Mouse (Mus musculus): ENCODE measurements around the gene Rsu1. TPM values are rescaled to one million over a fixed set of nuclear protein-coding genes. Genes with fewer than 3 reads are reported as not detected.

Rsu1 gene
- polyA plus RNA-seq, 1 experiment from 2014 or later = 81.1 TPM

DNA sequence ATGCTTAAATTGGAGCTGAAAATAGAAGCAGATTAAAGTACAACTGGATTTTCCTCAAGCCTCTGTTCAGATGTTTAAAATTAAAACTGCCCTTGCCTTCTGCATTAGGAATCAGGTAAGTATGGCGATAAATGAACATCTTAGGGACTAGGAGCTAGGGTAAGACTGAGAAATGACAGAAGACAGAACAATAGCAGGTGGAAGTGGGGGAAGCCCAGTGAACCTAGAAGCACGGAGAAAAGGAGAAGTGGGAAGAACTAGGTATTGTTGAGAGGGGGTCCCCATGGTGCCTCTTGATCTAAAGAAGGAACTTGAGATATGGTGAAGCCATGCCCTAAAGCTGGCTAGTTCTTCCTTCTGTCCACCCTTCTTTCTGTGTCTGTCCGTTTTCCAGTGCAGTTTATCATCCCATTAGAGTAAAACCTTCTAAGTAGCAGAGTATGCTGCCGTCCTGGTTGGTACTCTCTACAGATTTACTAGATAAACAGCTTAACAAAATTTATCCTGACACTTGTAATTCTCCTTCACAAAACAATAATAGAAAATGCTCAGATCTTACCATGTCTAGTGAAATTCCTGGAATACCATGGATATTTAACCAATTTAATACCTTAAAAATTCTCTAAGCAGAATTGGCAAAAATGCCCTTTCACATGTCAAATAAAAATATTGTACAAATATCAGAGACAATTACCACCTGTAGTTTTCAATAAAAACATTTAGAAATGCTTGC lies 101.9 kb downstream of the Rsu1 start:
- Histone ChIP-seq H3K9ac (ENCODE audit: low read depth, low read length) (no peak overlapping the region), H3K36me3 (ENCODE audit: control insufficient read depth, insufficient read depth, low read length) (no peaks in the 10 kb centered on the region), H3K4me3 (ENCODE audit: low read depth, low read length) (no peak overlapping the region), H3K27ac (ENCODE audit: low read depth, low read length) (no peak overlapping the region), H3K27me3 (ENCODE audit: control insufficient read depth, insufficient read depth, low read length) (no peaks in the 10 kb centered on the region), H3K4me1 (replicated peaks; ENCODE audit: control insufficient read depth, insufficient read depth, low read length) (no peaks in the 10 kb centered on the region), H3K4me2 (replicated peaks; ENCODE audit: low read depth, low read length) (no peak overlapping the region), H3K9me3 (ENCODE audit: control insufficient read depth, low read length) (no peaks in the 10 kb centered on the region)
- DNase-seq (ENCODE audit: low spot score) = no peak
- 74% methylated on average over 4 of the region's 4 CpGs for WGBS
- no peak for ATAC-seq (ENCODE audit: low FRiP score)

DNA sequence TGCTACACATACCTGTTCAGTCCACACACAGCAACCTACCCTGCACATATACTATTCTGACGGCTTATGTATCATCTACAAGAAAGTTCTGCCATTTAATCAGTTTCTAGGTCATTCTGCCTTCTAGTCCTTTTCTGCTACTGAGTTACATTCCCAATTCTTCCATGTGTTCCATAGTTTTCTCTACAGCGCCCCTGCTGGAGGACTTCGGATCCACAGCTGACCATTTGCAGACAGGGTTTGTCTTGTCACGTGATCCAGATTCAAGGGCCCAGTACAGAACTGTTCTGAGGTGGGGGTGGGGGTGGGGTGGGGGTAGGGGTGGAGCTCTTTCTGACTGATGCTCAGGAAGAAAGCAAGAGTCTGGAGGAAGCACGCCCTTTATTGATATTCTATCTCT lies 102.5 kb downstream of the Rsu1 start:
- Histone ChIP-seq H3K9me3 (ENCODE audit: control insufficient read depth, low read length) (no peaks in the 10 kb centered on the region), H3K4me1 (replicated peaks; ENCODE audit: control insufficient read depth, insufficient read depth, low read length) (no peaks in the 10 kb centered on the region), H3K36me3 (ENCODE audit: control insufficient read depth, insufficient read depth, low read length) (no peaks in the 10 kb centered on the region), H3K9ac (ENCODE audit: low read depth, low read length) (no peak overlapping the region), H3K27me3 (ENCODE audit: control insufficient read depth, insufficient read depth, low read length) (no peaks in the 10 kb centered on the region), H3K4me3 (ENCODE audit: low read depth, low read length) (no peak overlapping the region), H3K4me2 (replicated peaks; ENCODE audit: low read depth, low read length) (no peak overlapping the region), H3K27ac (ENCODE audit: low read depth, low read length) (no peak overlapping the region)
- WGBS = 36% methylated on average over 5 of the region's 5 CpGs
- DNase-seq (ENCODE audit: low spot score) = peak; percentile 70
- 0 out of 2 replicates have a peak, but pooled peaks have one; percentile 32 for ATAC-seq (ENCODE audit: low FRiP score)

DNA sequence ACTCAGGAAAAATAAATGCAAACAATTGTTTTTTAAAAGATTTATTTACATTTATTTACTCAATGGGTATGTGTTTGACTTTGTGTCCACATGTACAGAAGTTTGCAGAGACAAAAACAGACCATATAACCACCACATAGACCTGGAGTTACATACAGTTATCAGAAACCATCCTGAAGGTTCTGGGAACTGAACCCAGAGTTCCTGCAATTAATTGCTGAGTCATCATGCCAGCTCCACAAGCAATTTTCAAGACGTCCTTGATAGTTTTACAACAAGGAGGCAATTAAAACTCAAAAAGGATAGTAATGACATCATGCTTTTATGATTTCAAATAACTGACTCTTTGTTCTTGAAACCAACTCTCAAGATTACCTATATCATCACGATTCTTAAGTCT lies 109.5 kb downstream of the Rsu1 start:
- no peaks in the 10 kb centered on the region for H3K36me3 ChIP-seq (ENCODE audit: control insufficient read depth, insufficient read depth, low read length)
- H3K4me1 ChIP-seq (replicated peaks; ENCODE audit: control insufficient read depth, insufficient read depth, low read length) = no peaks in the 10 kb centered on the region
- H3K9me3 ChIP-seq (ENCODE audit: control insufficient read depth, low read length) = no peaks in the 10 kb centered on the region
- no peak overlapping the region for H3K4me2 ChIP-seq (replicated peaks; ENCODE audit: low read depth, low read length)
- H3K4me3 ChIP-seq (ENCODE audit: low read depth, low read length) = no peak overlapping the region
- H3K27ac ChIP-seq (ENCODE audit: low read depth, low read length) = no peak overlapping the region
- no peak overlapping the region for H3K9ac ChIP-seq (ENCODE audit: low read depth, low read length)
- WGBS = 86% methylated on average over 2 of the region's 2 CpGs
- DNase-seq (ENCODE audit: low spot score) (no peak), ATAC-seq (ENCODE audit: low FRiP score) (no peak)
- no peaks in the 10 kb centered on the region for H3K27me3 ChIP-seq (ENCODE audit: control insufficient read depth, insufficient read depth, low read length)

GRCm38 (mm10) chr2:13145245-13145644 lies 126.0 kb downstream of the Rsu1 start:
- Histone ChIP-seq H3K4me1 (replicated peaks; ENCODE audit: control insufficient read depth, insufficient read depth, low read length) (no peaks in the 10 kb centered on the region), H3K4me3 (ENCODE audit: low read depth, low read length) (no peak overlapping the region), H3K9me3 (ENCODE audit: control insufficient read depth, low read length) (no peaks in the 10 kb centered on the region), H3K27ac (ENCODE audit: low read depth, low read length) (no peak overlapping the region), H3K4me2 (replicated peaks; ENCODE audit: low read depth, low read length) (no peak overlapping the region), H3K9ac (ENCODE audit: low read depth, low read length) (no peak overlapping the region), H3K36me3 (ENCODE audit: control insufficient read depth, insufficient read depth, low read length) (no peaks in the 10 kb centered on the region), H3K27me3 (ENCODE audit: control insufficient read depth, insufficient read depth, low read length) (no peaks in the 10 kb centered on the region)
- ATAC-seq (ENCODE audit: low FRiP score) (no peak), DNase-seq (ENCODE audit: low spot score) (no peak)
- WGBS = 92% methylated on average over 6 of the region's 6 CpGs

- no peak overlapping the region for H3K4me3 ChIP-seq (ENCODE audit: low read depth, low read length)
- no peaks in the 10 kb centered on the region for H3K36me3 ChIP-seq (ENCODE audit: control insufficient read depth, insufficient read depth, low read length)
- no peak overlapping the region for H3K9ac ChIP-seq (ENCODE audit: low read depth, low read length)
- WGBS = 79% methylated on average over 2 of the region's 2 CpGs
- H3K4me2 ChIP-seq (replicated peaks; ENCODE audit: low read depth, low read length) = no peak overlapping the region
- no peaks in the 10 kb centered on the region for H3K27me3 ChIP-seq (ENCODE audit: control insufficient read depth, insufficient read depth, low read length)
- ATAC-seq (ENCODE audit: low FRiP score) = no peak
- H3K9me3 ChIP-seq (ENCODE audit: control insufficient read depth, low read length) = no peaks in the 10 kb centered on the region
- H3K4me1 ChIP-seq (replicated peaks; ENCODE audit: control insufficient read depth, insufficient read depth, low read length) = no peaks in the 10 kb centered on the region
- DNase-seq (ENCODE audit: low spot score) = no peak
- no peak overlapping the region for H3K27ac ChIP-seq (ENCODE audit: low read depth, low read length)
These were observed 136.3 kb downstream of the Rsu1 start for GRCm38 (mm10) chr2:13134890-13135289.

DNA sequence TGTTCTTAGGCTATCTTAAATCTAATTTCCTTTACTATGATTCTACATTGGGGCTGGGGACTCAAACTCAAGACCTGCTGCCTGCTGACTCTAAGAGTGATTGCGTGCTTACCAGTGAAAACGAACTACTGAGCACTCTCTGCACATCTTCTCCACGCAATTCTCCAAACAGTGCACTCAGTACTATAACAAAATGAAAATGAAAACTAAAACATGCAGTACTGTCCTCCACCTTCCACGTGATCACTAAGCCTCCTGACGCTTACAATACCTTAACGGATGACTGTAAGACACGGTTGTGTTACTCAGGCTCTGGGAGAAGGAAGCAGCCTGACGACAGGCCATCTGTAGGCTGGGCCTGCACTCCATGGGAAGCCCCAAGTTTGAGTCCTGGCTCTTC lies 138.4 kb downstream of the Rsu1 start:
- no peak overlapping the region for H3K4me2 ChIP-seq (replicated peaks; ENCODE audit: low read depth, low read length)
- no peaks in the 10 kb centered on the region for H3K9me3 ChIP-seq (ENCODE audit: control insufficient read depth, low read length)
- no peak overlapping the region for H3K4me3 ChIP-seq (ENCODE audit: low read depth, low read length)
- H3K36me3 ChIP-seq (ENCODE audit: control insufficient read depth, insufficient read depth, low read length) = no peaks in the 10 kb centered on the region
- no peaks in the 10 kb centered on the region for H3K4me1 ChIP-seq (replicated peaks; ENCODE audit: control insufficient read depth, insufficient read depth, low read length)
- no peaks in the 10 kb centered on the region for H3K27me3 ChIP-seq (ENCODE audit: control insufficient read depth, insufficient read depth, low read length)
- DNase-seq (ENCODE audit: low spot score) = no peak
- no peak overlapping the region for H3K9ac ChIP-seq (ENCODE audit: low read depth, low read length)
- H3K27ac ChIP-seq (ENCODE audit: low read depth, low read length) = no peak overlapping the region
- no peak for ATAC-seq (ENCODE audit: low FRiP score)
- 87% methylated on average over 8 of the region's 8 CpGs for WGBS

DNA sequence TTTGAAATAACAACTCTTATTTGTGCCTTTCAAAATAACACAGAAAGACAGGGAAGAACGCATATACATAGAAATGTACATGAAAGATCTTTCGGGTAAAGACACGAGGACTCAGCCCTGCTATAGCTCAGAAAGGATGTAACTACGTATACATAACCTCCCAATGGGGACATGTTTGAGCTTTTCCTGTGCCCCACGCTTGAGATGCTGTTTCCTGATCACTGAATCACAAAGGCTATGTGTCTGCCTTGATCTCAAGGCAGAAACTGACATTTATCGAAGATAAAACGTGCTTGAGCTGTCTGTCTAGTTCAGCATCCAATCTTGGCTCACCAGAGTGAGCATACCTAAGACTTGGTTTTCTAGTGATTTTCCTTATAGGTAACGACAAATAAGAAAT lies 138.8 kb downstream of the Rsu1 start:
- Histone ChIP-seq H3K4me1 (replicated peaks; ENCODE audit: control insufficient read depth, insufficient read depth, low read length) (no peaks in the 10 kb centered on the region), H3K9ac (ENCODE audit: low read depth, low read length) (no peak overlapping the region), H3K27me3 (ENCODE audit: control insufficient read depth, insufficient read depth, low read length) (no peaks in the 10 kb centered on the region), H3K27ac (ENCODE audit: low read depth, low read length) (no peak overlapping the region), H3K36me3 (ENCODE audit: control insufficient read depth, insufficient read depth, low read length) (no peaks in the 10 kb centered on the region), H3K4me3 (ENCODE audit: low read depth, low read length) (no peak overlapping the region), H3K9me3 (ENCODE audit: control insufficient read depth, low read length) (no peaks in the 10 kb centered on the region), H3K4me2 (replicated peaks; ENCODE audit: low read depth, low read length) (no peak overlapping the region)
- WGBS = 88% methylated on average over 8 of the region's 8 CpGs
- DNase-seq (ENCODE audit: low spot score) = no peak
- no peak for ATAC-seq (ENCODE audit: low FRiP score)

DNA sequence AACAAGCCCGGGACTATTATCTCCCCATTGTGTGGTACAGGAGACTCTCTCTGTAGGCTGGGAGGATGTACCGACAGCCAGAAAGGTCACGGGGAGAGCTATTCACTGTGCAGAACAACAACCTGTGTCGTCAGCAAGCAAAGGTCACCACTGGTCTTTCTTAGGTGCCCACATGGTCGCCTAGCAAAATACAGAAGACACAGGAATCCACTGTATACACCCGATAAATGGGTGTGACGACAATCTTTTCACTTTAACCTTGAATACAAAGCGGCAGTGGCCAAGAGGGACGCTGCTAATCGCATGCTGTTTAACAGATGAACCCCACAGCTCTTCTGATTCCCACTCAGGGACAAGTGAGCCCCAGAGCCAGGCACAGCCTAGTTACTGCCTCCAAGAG lies 141.4 kb downstream of the Rsu1 start:
- Histone ChIP-seq H3K27me3 (ENCODE audit: control insufficient read depth, insufficient read depth, low read length) (no peaks in the 10 kb centered on the region), H3K4me2 (replicated peaks; ENCODE audit: low read depth, low read length) (peak overlapping the region; percentile 9), H3K4me3 (ENCODE audit: low read depth, low read length) (no peak overlapping the region), H3K27ac (ENCODE audit: low read depth, low read length) (no peak overlapping the region), H3K9me3 (ENCODE audit: control insufficient read depth, low read length) (no peaks in the 10 kb centered on the region), H3K9ac (ENCODE audit: low read depth, low read length) (no peak overlapping the region), H3K4me1 (replicated peaks; ENCODE audit: control insufficient read depth, insufficient read depth, low read length) (no peaks in the 10 kb centered on the region), H3K36me3 (ENCODE audit: control insufficient read depth, insufficient read depth, low read length) (no peaks in the 10 kb centered on the region)
- 34% methylated on average over 10 of the region's 10 CpGs for WGBS
- peak; percentile 45 for DNase-seq (ENCODE audit: low spot score)
- peak; percentile 88 for ATAC-seq (ENCODE audit: low FRiP score)

- Histone ChIP-seq H3K4me2 (replicated peaks; ENCODE audit: low read depth, low read length) (peak overlapping the region; percentile 9), H3K9ac (ENCODE audit: low read depth, low read length) (no peak overlapping the region), H3K27me3 (ENCODE audit: control insufficient read depth, insufficient read depth, low read length) (no peaks in the 10 kb centered on the region), H3K27ac (ENCODE audit: low read depth, low read length) (no peak overlapping the region), H3K4me1 (replicated peaks; ENCODE audit: control insufficient read depth, insufficient read depth, low read length) (no peaks in the 10 kb centered on the region), H3K36me3 (ENCODE audit: control insufficient read depth, insufficient read depth, low read length) (no peaks in the 10 kb centered on the region), H3K9me3 (ENCODE audit: control insufficient read depth, low read length) (no peaks in the 10 kb centered on the region), H3K4me3 (ENCODE audit: low read depth, low read length) (no peak overlapping the region)
- peak; percentile 48 for DNase-seq (ENCODE audit: low spot score)
- peak; percentile 77 for ATAC-seq (ENCODE audit: low FRiP score)
- WGBS = 40% methylated on average over 10 of the region's 10 CpGs
These were observed 141.9 kb downstream of the Rsu1 start for GRCm38 (mm10) chr2:13129337-13129736.
